Mouse (Mus musculus): Measurements from ENCODE around the gene Jade2.
A peak's percentile ranks its signal among the peaks of the same experiment; 100 is the strongest.

Jade2 gene

GRCm38 (mm10) chr11:51857081-51857671 lies at the start of gene Jade2:
Jade2 (minus strand) TSS chr11:51857653.
- DNase-seq = peak; percentile 33

GRCm38 (mm10) chr11:51904224-51904623 lies 46.8 kb upstream of the Jade2 start:
- no peak for DNase-seq

- DNase-seq = no peak
Observed at GRCm38 (mm10) chr11:51899691-51900090, 42.2 kb upstream of the Jade2 start.

GRCm38 (mm10) chr11:51898326-51899080 lies 41.0 kb upstream of the Jade2 start:
- no peak for DNase-seq

- DNase-seq = no peak
Observed at GRCm38 (mm10) chr11:51897311-51897710, 39.9 kb upstream of the Jade2 start.

- no peak for DNase-seq
Observed at GRCm38 (mm10) chr11:51896012-51896411, 38.6 kb upstream of the Jade2 start.

GRCm38 (mm10) chr11:51885681-51886080 lies 28.2 kb upstream of the Jade2 start:
- DNase-seq = no peak

GRCm38 (mm10) chr11:51884092-51884491 lies 26.6 kb upstream of the Jade2 start:
- DNase-seq = no peak

GRCm38 (mm10) chr11:51883670-51884069 lies 26.2 kb upstream of the Jade2 start:
- DNase-seq = no peak

GRCm38 (mm10) chr11:51881776-51882175 lies 24.3 kb upstream of the Jade2 start:
- no peak for DNase-seq

GRCm38 (mm10) chr11:51881041-51881730 lies 23.7 kb upstream of the Jade2 start:
- DNase-seq = no peak

- no peak for DNase-seq
Observed at GRCm38 (mm10) chr11:51876943-51877344, 19.5 kb upstream of the Jade2 start.

- no peak for DNase-seq
Observed at GRCm38 (mm10) chr11:51875792-51876195, 18.3 kb upstream of the Jade2 start.

GRCm38 (mm10) chr11:51875086-51875485 lies 17.6 kb upstream of the Jade2 start:
- no peak for DNase-seq

- DNase-seq = no peak
Observed at GRCm38 (mm10) chr11:51874266-51875036, 17.0 kb upstream of the Jade2 start.

GRCm38 (mm10) chr11:51873141-51873540 lies 15.7 kb upstream of the Jade2 start:
- DNase-seq = no peak

- DNase-seq = no peak
Observed at GRCm38 (mm10) chr11:51867261-51867660, 9.8 kb upstream of the Jade2 start.

GRCm38 (mm10) chr11:51866020-51866419 lies 8.6 kb upstream of the Jade2 start:
- DNase-seq = no peak

GRCm38 (mm10) chr11:51860666-51861065 lies 3.2 kb upstream of the Jade2 start:
- DNase-seq = no peak

GRCm38 (mm10) chr11:51859561-51859960 lies 2.1 kb upstream of the Jade2 start:
- DNase-seq = no peak

GRCm38 (mm10) chr11:51858528-51859051 lies 1.1 kb upstream of the Jade2 start:
- peak; percentile 26 for DNase-seq

- DNase-seq = peak; percentile 65
Observed at GRCm38 (mm10) chr11:51857818-51858527, 520 bp upstream of the Jade2 start.
